In the genomic region with DNA sequence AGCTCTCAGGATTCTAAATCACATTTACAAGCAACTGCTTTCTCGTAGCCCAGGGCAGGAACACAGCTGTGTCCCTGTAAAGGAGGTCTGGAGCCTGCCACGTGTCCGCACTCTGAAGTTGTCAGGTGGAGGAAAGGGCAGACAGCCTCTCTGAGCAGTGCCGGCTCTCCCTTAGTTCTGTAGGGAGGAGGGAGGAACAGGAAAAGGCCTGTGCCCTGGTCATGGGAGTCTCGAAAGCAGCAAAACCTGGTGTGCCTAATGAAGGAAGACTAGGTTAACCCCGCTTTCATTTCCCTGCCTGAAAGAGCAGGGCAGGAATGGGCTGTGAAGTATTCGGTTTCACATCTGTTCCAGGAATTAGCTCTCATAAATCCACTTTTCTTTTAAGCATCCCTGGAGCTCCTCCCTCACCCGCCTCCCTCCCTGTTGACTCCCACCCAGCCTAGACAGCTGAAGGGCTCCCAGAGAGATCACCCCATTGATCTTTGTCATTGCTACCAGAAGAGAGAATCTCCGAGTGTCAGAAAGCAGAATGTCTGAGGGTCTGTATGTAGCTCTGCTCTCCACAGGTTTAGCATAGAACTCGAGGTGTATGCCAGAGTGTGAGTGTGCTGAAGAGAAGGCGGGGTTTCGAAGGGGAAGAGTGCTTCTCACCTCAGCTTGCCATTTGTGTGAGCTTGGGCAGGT, we compare ENCODE assay signal across 11 mouse cellular contexts. TPM values are rescaled to one million over a fixed set of nuclear protein-coding genes. Genes with fewer than 3 reads are reported as not detected.
DNase-seq lines count a peak whose midpoint lies in the region; ATAC-seq lines count a peak whose summit lies in the region.
"Had no signal": no experiment of that assay in that cellular context is flagged by ENCODE, and none has a peak within 500 bp of the region (broad histone marks: within the 10 kb centered on the region; RNA-seq: fewer than 3 reads in every experiment).

No protein-coding gene starts in this region.

- no peak overlapping the region for H3K4me2 ChIP-seq in heart, embryonic 14.5 days (ENCODE audit: low read length)
- H3K4me2 ChIP-seq in midbrain, embryonic 14.5 days (ENCODE audit: low read length): no peak overlapping the region

- H3K27me3 ChIP-seq in heart, embryonic 14.5 days (ENCODE audit: control insufficient read depth, insufficient read depth, low read length): no peaks in the 10 kb centered on the region
- no peaks in the 10 kb centered on the region for H3K27me3 ChIP-seq in midbrain, embryonic 14.5 days (ENCODE audit: control insufficient read depth, insufficient read depth, low read length)

- peaks cover 18 to 40% of the 10 kb centered on the region in 2 experiments for H3K4me1 ChIP-seq in heart, embryonic 14.5 days (ENCODE audit: control insufficient read depth in 2 of 2, insufficient read depth in 2 of 2, low read length in 2 of 2)
- H3K4me1 ChIP-seq in midbrain, embryonic 14.5 days (ENCODE audit: control insufficient read depth, insufficient read depth, low read length): 0 out of 2 replicates have a peak, but pooled peaks cover 4% of the 10 kb centered on the region

- H3K4me3 ChIP-seq in heart, embryonic 14.5 days (ENCODE audit: control insufficient read depth in 1 of 2, insufficient read depth in 1 of 2, low read depth in 1 of 2, low read length in 2 of 2): no peak overlapping the region
- H3K4me3 ChIP-seq in midbrain, embryonic 14.5 days (replicated peaks; ENCODE audit: low read depth, low read length): no peak overlapping the region

- DNase-seq in heart, adult 18-20 months: no peak
- peak; percentile 73 for DNase-seq in embryo, embryonic 10 days (ENCODE audit: low spot score)
- peak; percentile 86 for DNase-seq in forelimb bud, embryonic 11.5 days (ENCODE audit: low read depth, low spot score)
- DNase-seq in midbrain, embryonic 14.5 days: peak; percentile 24
- DNase-seq in frontal cortex, postnatal 25 days (ENCODE audit: low spot score in 2 of 2): no peak
- DNase-seq in cerebellum, postnatal 10 days: no peak
- DNase-seq in cerebellum, adult 11-12 months: no peak
- DNase-seq: cerebellum, adult 2 months; kidney, adult 2 months; thymus, postnatal 14 days had no signal

- WGBS in heart, embryonic 14.5 days: 30% methylated on average over 12 of the region's 12 CpGs
- 27% methylated on average over 12 of the region's 12 CpGs for WGBS in midbrain, embryonic 14.5 days

- no peaks in the 10 kb centered on the region for H3K9me3 ChIP-seq in heart, embryonic 14.5 days (ENCODE audit: control insufficient read depth, low read length)
- no peaks in the 10 kb centered on the region for H3K9me3 ChIP-seq in midbrain, embryonic 14.5 days (ENCODE audit: control insufficient read depth, low read length)

- no peaks in the 10 kb centered on the region for H3K36me3 ChIP-seq in heart, embryonic 14.5 days (ENCODE audit: control insufficient read depth, insufficient read depth, low read length)
- H3K36me3 ChIP-seq in midbrain, embryonic 14.5 days (ENCODE audit: control insufficient read depth, insufficient read depth, low read length): no peaks in the 10 kb centered on the region

- ATAC-seq in heart, embryonic 14.5 days (ENCODE audit: insufficient number of reproducible peaks, insufficient read depth, low FRiP score, low read depth): peak; percentile 65
- no peak for ATAC-seq in midbrain, embryonic 14.5 days (ENCODE audit: low FRiP score, low TSS enrichment)

- H3K9ac ChIP-seq in heart, embryonic 14.5 days (ENCODE audit: low read length): no peak overlapping the region
- H3K9ac ChIP-seq in midbrain, embryonic 14.5 days (replicated peaks; ENCODE audit: low read length): no peak overlapping the region; the same call in 1 of the 2 replicates

- H3K27ac ChIP-seq in heart, embryonic 14.5 days (replicated peaks in 1 of 2; ENCODE audit: control insufficient read depth in 1 of 2, insufficient read depth in 1 of 2, low read depth in 2 of 2, low read length in 2 of 2): no peak overlapping the region
- H3K27ac ChIP-seq in midbrain, embryonic 14.5 days (replicated peaks; ENCODE audit: low read depth, low read length): no peak overlapping the region; the same call in 1 of the 2 replicates

RNA-seq across cellular contexts. Expression of a gene that starts 41.5 kb away (rescaled TPM):
- 14.7 and 15.1 TPM in 2 replicates for polyA plus RNA-seq in heart, embryonic 14.5 days (2014; fragmentation: Nextera tagmentation; extraction: Ambion mirVana)
- 10 to 100 TPM; 13.1 to 13.5 TPM for total RNA-seq in heart, adult 18-20 months (2021)
- 1.3 and 2.1 TPM in 2 replicates for polyA plus RNA-seq in midbrain, embryonic 14.5 days (2014; fragmentation: Nextera tagmentation; extraction: Ambion mirVana)

RNA-seq across cellular contexts. Expression of a gene that starts 45.0 kb away (rescaled TPM):
- polyA plus RNA-seq in heart, embryonic 14.5 days (2014; fragmentation: Nextera tagmentation; extraction: Ambion mirVana): 142 and 149 TPM in 2 replicates
- 10 to 100 TPM; 21.5 to 23.9 TPM for total RNA-seq in heart, adult 18-20 months (2021)
- polyA plus RNA-seq in midbrain, embryonic 14.5 days (2014; fragmentation: Nextera tagmentation; extraction: Ambion mirVana): 51.6 and 57.5 TPM in 2 replicates

Comparison
In these comparisons a context has a peak if more than half of its experiments do, and no peak if none do; other contexts are left out.
1. DNase-seq: peak in embryo, embryonic 10 days (single experiment), forelimb bud, embryonic 11.5 days (single experiment) and midbrain, embryonic 14.5 days (single experiment); none in heart, adult 18-20 months (0 of 2), frontal cortex, postnatal 25 days (0 of 2), cerebellum, postnatal 10 days (0 of 2) and cerebellum, adult 11-12 months (single experiment).